Mouse (Mus musculus): ENCODE measurements at regions not wholly inside any gene's neighbourhood (a gene's known extent, or its start where the extent isn't known, plus 50 kb on each side); places are given as distances from the start of the nearest gene placed in this dataset.

- DNase-seq (ENCODE audit: low spot score in 2 of 2): no peak
Observed at GRCm38 (mm10) chr11:21036161-21036916, 54.8 kb upstream of the Peli1 start.

DNA sequence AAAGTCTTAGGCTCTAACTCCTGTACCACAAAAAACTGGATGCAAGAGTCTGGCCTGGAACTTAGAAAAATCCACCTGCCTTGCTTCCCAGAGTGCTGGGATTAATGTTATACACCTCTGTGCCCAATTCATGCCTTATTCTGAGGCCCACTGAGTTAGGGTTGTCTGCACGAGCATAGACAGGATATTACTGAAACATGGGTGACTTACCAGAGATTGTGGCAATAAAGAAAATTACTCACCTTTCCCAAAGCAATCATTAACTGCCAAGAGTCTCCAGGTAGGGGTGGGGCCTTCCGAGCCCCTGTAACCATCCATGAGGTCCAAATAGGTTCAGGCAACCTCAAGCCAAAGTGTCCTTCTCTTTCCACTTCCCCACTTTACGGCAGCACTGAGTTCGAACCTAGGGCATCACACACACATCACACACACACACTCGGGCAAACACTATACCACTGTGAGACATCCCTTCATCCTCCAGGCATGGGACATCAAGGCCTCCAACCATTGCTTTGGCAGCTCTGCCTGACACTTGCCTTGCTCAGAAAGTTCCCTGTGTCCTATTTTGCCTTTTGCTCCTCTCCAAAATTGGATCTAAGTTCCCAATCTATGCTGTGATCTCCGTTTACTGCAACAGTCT lies 53.7 kb upstream of the Peli1 start:
- DNase-seq (ENCODE audit: low spot score in 2 of 2): no peak

- DNase-seq (ENCODE audit: low spot score in 2 of 2): no peak
Observed at GRCm38 (mm10) chr11:21041201-21041600, 49.9 kb upstream of the Peli1 start.

Data from right cerebral cortex, postnatal 10 days (tissue).